Mouse (Mus musculus) heart, adult 2 months (tissue): ENCODE results near the gene Faap20.

Experiments used
- CTCF ChIP-seq: fragments of 200-600 bp; IDR thresholded peaks from 2 replicates; pipeline ENCODE4 v1.8.1; 2022; ENCODE audit warnings: antibody characterized with exemption, mild to moderate bottlenecking, moderate library complexity
- POLR2A ChIP-seq: fragments of 200-500 bp; IDR thresholded peaks from 2 replicates; pipeline ENCODE4 v1.6.1; 2011; ENCODE audit warnings: mild to moderate bottlenecking, low read depth, low read length, control low read depth; ENCODE audit not compliant: insufficient read depth

DNA sequence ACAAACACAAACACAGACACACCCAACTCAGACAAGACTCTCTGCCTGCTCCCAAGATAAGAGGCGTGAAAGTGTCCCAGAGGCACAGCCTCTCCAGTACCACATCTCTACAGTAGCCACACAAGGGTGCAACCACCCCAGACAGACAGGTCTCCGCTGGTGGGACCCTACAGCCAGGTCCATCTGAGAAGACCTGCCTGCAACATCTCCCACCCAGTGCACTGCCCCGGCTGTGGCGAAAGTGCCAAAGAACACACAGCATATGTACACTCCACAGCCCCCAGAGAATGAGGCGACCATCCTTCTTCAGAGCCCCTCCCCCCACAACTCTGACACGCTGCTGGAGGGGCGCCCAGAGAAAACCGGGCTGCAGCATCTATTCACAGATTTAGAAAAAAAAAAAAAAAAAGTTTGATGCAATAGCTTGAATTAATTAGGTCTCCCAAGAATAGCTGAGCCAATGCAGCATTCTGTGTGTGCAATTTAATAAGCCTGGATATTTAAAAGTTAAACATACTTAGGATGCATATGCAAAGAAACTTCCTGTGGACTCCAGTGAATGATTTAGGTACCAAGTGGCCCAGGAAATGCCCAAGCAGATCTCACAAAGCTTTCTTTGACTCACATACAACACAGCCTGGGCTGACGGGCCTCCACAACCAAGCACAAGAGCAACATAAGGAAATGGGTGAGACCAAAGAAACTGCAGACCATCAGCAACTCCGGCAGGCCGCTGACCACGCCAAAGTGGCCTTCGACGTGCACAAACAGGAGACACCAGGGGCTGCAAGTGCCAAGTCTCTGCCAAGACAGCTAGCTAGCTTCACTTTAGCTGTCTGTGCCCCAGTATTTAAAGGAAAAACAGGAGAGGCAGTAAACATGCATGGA lies 29.1 kb upstream of the Faap20 start:
- TF ChIP-seq CTCF (no peak), POLR2A (no peak)
